Mouse (Mus musculus): Measurements from ENCODE around the gene Igsf11.
"Not testable (repeated sequence)": the region's sequence is repeated elsewhere in the genome, so short reads cannot be mapped to it uniquely, and the experiment has no call there.

DNA sequence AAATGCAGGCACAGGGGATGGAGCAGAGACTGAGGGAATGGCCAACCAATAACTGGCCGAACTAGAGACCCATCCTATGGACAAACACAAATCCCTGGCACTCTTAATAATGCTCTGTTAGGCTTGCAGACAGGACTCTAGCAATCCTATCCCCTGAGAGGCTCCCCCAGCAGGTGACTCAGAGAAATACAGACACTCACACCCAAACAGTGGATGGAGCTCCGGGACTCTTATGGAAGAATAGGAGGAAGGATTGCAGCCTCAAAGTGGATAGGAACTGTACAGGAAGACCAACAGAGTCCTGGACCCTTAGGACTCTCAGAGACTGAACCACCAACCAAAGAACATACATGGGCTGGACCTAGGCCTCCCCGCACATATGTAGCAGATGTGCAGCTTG is 91.4 kb downstream of the Igsf11 start:
- not testable (repeated sequence) for TF ChIP-seq HCFC1 (IDR thresholded peaks at IDR 0.05; ENCODE audit: borderline replicate concordance, insufficient read depth, low read length); MAFK (IDR thresholded peaks at IDR 0.05; ENCODE audit: insufficient read depth, low read depth, low read length); CHD2 (IDR thresholded peaks at IDR 0.05; ENCODE audit: low read depth, low read length); ZNF384 (IDR thresholded peaks at IDR 0.05; ENCODE audit: low read depth, low read length); ZC3H11A (IDR thresholded peaks at IDR 0.05; ENCODE audit: borderline replicate concordance, low read depth, low read length)
